Mouse (Mus musculus) erythroblast, embryonic 14.5 days (primary cell): ENCODE data around the gene Them7.

Source experiments
- GATA1 ChIP-seq: IDR thresholded peaks from 2 replicates; pipeline ENCODE4 v1.6.1; 2012; ENCODE audit warnings: low read length, inconsistent platforms, mixed read lengths
- TAL1 ChIP-seq: IDR thresholded peaks from 3 replicates; pipeline ENCODE4 v1.6.1; 2012; ENCODE audit warnings: low read length, inconsistent platforms, mixed read lengths

GRCm38 (mm10) chr2:105311991-105312390, 87.9 kb downstream of the Them7 start:
- no peak for TF ChIP-seq TAL1
- TF ChIP-seq GATA1: no peak
